Mouse (Mus musculus) midbrain, embryonic 11.5 days (tissue): ENCODE results near the gene Rpgrip1. TPM values are rescaled to one million over a fixed set of nuclear protein-coding genes. Genes with fewer than 3 reads are reported as not detected.

Experiments used
- ATAC-seq: fragments of 200-750 bp; cut with Nextera tagmentation; 2 replicates; pipeline ENCODE4 v1.8.0; 2017; ENCODE audit warnings: moderate TSS enrichment, moderate library complexity; ENCODE audit not compliant: low FRiP score
- DNase-seq: peaks from one replicate; pipeline ENCODE4 v3.0.0; 2015; ENCODE audit warnings: low spot score; ENCODE audit errors: missing footprints
- H3K27ac ChIP-seq: fragments of 300-500 bp; sonication (generic); 2 replicates; pipeline ENCODE4 v1.5.1; 2014; ENCODE audit warnings: low read depth, low read length
- H3K27me3 ChIP-seq: fragments of 300-500 bp; sonication (generic); 2 replicates; pipeline ENCODE4 v1.6.1; 2014; ENCODE audit warnings: mild to moderate bottlenecking, low read length, moderate library complexity, mixed read lengths; ENCODE audit not compliant: control insufficient read depth, insufficient read depth
- H3K36me3 ChIP-seq: fragments of 300-500 bp; sonication (generic); 2 replicates; pipeline ENCODE4 v1.6.1; 2014; ENCODE audit warnings: mild to moderate bottlenecking, low read length, moderate library complexity, mixed read lengths; ENCODE audit not compliant: control insufficient read depth, insufficient read depth
- H3K4me1 ChIP-seq: fragments of 300-500 bp; sonication (generic); 2 replicates; pipeline ENCODE4 v1.6.1; 2014; ENCODE audit warnings: low read length; ENCODE audit not compliant: control insufficient read depth, insufficient read depth
- H3K4me2 ChIP-seq: fragments of 300-500 bp; sonication (generic); 2 replicates; pipeline ENCODE4 v1.6.1; 2014; ENCODE audit warnings: mild to moderate bottlenecking, moderate library complexity
- H3K4me3 ChIP-seq: fragments of 300-500 bp; sonication (generic); 2 replicates; pipeline ENCODE4 v1.5.1; 2014; ENCODE audit warnings: low read depth, low read length
- H3K9ac ChIP-seq: fragments of 300-500 bp; sonication (generic); 2 replicates; pipeline ENCODE4 v1.6.1; 2014; ENCODE audit warnings: low read length
- H3K9me3 ChIP-seq: fragments of 300-500 bp; sonication (generic); 2 replicates; pipeline ENCODE4 v1.6.1; 2016; ENCODE audit warnings: low read length; ENCODE audit not compliant: control insufficient read depth
- WGBS: fragments of 180-500 bp; shearing (Covaris S2); extraction: QIAGEN DNeasy Blood & Tissue Kit; methylation state at CpG from one replicate; pipeline ENCODE4 v1.1.7; 2014; 5-methylcytosine and 5-hydroxymethylcytosine counted together
- polyA plus RNA-seq: library from polyadenylated mRNA; unstranded; fragments of >200 nt; fragmentation: Nextera tagmentation; extraction: Ambion mirVana; gene quantifications from 2 replicates; pipeline ENCODE4 v1.2.1, GENCODE M21; 2014

The Rpgrip1 gene
- polyA plus RNA-seq, 1 experiment from 2014 or later: 105 TPM

GRCm38 (mm10) chr14:52099563-52099962 is 10.9 kb upstream of the Rpgrip1 start:
- peaks cover 6% of the 10 kb centered on the region; the same call in 1 of the 2 replicates for H3K36me3 ChIP-seq
- no peak overlapping the region for H3K4me2 ChIP-seq
- no peaks in the 10 kb centered on the region for H3K27me3 ChIP-seq
- H3K9ac ChIP-seq: no peak overlapping the region
- H3K4me3 ChIP-seq: no peak overlapping the region
- 84% methylated on average over 2 of the region's 2 CpGs for WGBS
- no peaks in the 10 kb centered on the region for H3K9me3 ChIP-seq
- no peak overlapping the region for H3K27ac ChIP-seq
- DNase-seq: no peak
- H3K4me1 ChIP-seq: peaks cover 12% of the 10 kb centered on the region
- ATAC-seq: no peak

- no peak overlapping the region for H3K9ac ChIP-seq
- H3K27ac ChIP-seq: no peak overlapping the region
- H3K27me3 ChIP-seq: no peaks in the 10 kb centered on the region
- H3K4me3 ChIP-seq: no peak overlapping the region
- DNase-seq: no peak
- WGBS: 83% methylated on average over 5 of the region's 5 CpGs
- peaks cover 6% of the 10 kb centered on the region; the same call in 1 of the 2 replicates for H3K36me3 ChIP-seq
- H3K4me1 ChIP-seq: peaks cover 12% of the 10 kb centered on the region
- ATAC-seq: no peak
- peak overlapping the region; percentile 17; the same call in 1 of the 2 replicates for H3K4me2 ChIP-seq
- no peaks in the 10 kb centered on the region for H3K9me3 ChIP-seq
Measured at GRCm38 (mm10) chr14:52100170-52100960, 10.1 kb upstream of the Rpgrip1 start.

- ATAC-seq (no peak), DNase-seq (no peak)
- H3K36me3 ChIP-seq: peaks cover 6% of the 10 kb centered on the region; the same call in 1 of the 2 replicates
- no peak overlapping the region for H3K27ac ChIP-seq
- H3K4me3 ChIP-seq: peak overlapping the region; percentile 84; the same call in 1 of the 2 replicates
- WGBS: 95% methylated on average over 1 of the region's 1 CpGs
- H3K4me1 ChIP-seq: peaks cover 12% of the 10 kb centered on the region
- H3K9me3 ChIP-seq: no peaks in the 10 kb centered on the region
- no peak overlapping the region for H3K9ac ChIP-seq
- H3K4me2 ChIP-seq: peak overlapping the region; percentile 48
- no peaks in the 10 kb centered on the region for H3K27me3 ChIP-seq
Measured at GRCm38 (mm10) chr14:52101285-52102157, 9.0 kb upstream of the Rpgrip1 start.

DNA sequence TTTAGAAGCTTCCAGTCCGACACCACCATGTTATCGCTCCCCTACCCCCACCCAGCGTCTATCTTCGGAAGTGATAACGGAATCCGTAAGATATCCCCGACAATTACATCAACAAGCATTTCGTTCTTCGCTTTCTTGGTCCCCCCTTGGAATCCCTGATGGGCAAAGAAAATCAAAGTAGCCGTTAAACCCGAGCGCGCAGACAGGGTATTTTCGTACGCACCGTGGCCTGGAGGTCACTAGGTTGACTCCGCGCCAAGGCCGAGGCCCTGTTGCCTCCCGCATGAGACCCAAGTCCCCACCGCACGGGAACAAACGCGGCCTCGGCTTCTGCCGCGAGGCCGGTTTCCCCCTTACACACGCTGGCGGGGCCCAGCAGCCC is 7.0 kb upstream of the Rpgrip1 start:
- H3K4me2 ChIP-seq: peak overlapping the region; percentile 48
- H3K27ac ChIP-seq: peak overlapping the region; percentile 84
- DNase-seq (no peak), ATAC-seq (peak; percentile 45)
- H3K27me3 ChIP-seq: no peaks in the 10 kb centered on the region
- H3K4me3 ChIP-seq: peak overlapping the region; percentile 84
- H3K9ac ChIP-seq: peak overlapping the region; percentile 95
- no peaks in the 10 kb centered on the region for H3K9me3 ChIP-seq
- under 1% methylated on average over 30 of the region's 30 CpGs for WGBS
- 0 out of 2 replicates have a peak, but pooled peaks cover 2% of the 10 kb centered on the region for H3K36me3 ChIP-seq
- H3K4me1 ChIP-seq: peaks cover 12% of the 10 kb centered on the region

DNA sequence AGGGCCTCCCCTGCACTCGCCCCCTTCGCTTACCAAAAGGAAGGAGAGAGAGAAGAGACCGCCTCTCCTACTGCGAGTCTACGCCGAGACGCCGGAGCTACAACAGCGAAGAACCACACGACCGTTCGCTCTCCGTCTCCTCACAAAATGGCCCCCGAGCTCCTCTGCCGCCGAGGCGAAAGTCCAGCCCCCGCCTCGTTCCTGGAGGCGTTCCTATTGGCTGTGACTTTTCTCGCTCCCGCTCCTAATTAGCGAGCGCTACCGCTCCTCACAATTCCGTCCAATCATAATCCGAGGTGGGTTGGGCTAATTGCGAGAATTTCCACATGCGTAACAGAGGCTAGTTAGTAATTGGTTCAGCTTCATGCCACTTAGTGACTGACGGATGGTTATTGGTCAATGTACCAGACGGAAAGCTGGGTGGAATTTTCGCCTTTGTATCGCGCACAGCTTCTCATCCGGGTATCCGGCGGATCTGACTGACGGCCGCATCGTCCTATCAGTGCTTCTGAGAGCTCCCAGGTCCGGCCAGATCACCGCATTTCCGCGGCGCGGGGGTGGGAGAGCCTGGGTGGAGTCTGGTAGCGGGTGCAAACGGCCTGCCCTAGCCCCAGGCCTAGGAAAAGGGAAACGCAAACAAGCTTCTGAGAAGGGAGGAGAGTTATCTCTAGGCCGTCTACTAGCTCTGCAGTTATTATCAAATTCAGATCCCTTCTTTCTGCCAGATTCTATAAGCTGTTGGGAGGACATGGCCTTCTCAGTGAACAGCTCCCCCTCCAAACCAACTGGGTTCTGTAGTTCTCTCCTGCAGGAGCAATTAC is 6.4 kb upstream of the Rpgrip1 start, which contains the start of gene Hnrnpc:
Gene Hnrnpc (minus strand): TSS at position 173 of the 821 bp plus-strand sequence.
- Histone ChIP-seq H3K4me1 (peaks cover 12% of the 10 kb centered on the region), H3K27ac (peak within 1 kb of the TSS; percentile 86), H3K9ac (peak within 1 kb of the TSS; percentile 95), H3K4me2 (peak within 1 kb of the TSS; percentile 62), H3K36me3 (0 out of 2 replicates have a peak, but pooled peaks cover 2% of the 10 kb centered on the region), H3K9me3 (no peaks in the 10 kb centered on the region), H3K27me3 (no peaks in the 10 kb centered on the region), H3K4me3 (peak within 1 kb of the TSS; percentile 84)
- DNase-seq (peak; percentile 100), ATAC-seq (peak; percentile 98)
- WGBS: under 1% methylated on average over 50 of the region's 50 CpGs

GRCm38 (mm10) chr14:52104677-52105285 is 5.7 kb upstream of the Rpgrip1 start:
- Histone ChIP-seq H3K4me2 (peak overlapping the region; percentile 62), H3K4me3 (peak overlapping the region; percentile 32), H3K9me3 (no peaks in the 10 kb centered on the region), H3K9ac (peak overlapping the region; percentile 60), H3K4me1 (peaks cover 12% of the 10 kb centered on the region), H3K27me3 (no peaks in the 10 kb centered on the region), H3K36me3 (0 out of 2 replicates have a peak, but pooled peaks cover 2% of the 10 kb centered on the region), H3K27ac (peak overlapping the region; percentile 86)
- WGBS: 43% methylated on average over 7 of the region's 7 CpGs
- DNase-seq (no peak), ATAC-seq (no peak)

DNA sequence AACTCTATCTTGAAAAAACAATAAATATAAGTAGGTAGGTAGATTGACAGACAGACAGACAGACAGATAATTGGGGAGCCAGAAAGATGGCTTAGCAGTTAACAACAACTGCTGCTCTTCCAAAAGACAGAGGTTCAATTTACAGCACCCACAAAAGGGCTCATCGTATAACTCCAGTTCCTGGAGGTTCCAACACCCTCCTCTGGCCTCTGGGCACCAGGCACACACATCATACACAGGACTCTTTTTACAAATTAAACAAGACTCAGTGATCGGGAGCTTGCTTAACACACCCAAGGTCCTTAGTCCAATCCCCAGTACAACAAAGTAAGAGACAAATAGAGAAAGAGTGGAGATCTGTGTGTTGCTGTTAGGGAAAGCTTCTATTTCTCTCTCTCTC is 5.2 kb upstream of the Rpgrip1 start:
- ATAC-seq: no peak

DNA sequence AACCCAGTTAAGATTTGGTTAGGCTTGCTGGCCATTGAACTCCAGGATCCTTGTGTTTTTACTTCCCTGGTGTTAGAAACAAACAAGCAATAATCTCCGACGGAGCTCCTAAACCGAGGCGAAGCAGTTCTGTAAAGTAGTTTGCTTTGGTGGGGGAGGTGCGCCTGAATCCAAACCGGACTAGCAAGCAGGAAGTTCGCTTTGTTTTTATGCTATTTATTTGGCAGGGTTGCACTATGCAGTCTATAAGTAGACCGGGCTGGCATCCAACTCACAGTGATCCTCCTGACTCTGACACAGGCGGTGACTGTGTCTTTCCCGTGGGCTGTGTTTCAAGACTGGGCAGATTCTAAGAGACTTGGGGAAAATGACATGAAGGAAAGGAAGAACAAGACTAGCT is 3.8 kb upstream of the Rpgrip1 start:
- Histone ChIP-seq H3K4me1 (peaks cover 6% of the 10 kb centered on the region; the same call in 1 of the 2 replicates), H3K27me3 (no peaks in the 10 kb centered on the region), H3K9me3 (no peaks in the 10 kb centered on the region), H3K4me3 (no peak overlapping the region), H3K27ac (no peak overlapping the region), H3K36me3 (0 out of 2 replicates have a peak, but pooled peaks cover 2% of the 10 kb centered on the region), H3K9ac (no peak overlapping the region), H3K4me2 (no peak overlapping the region)
- 32% methylated on average over 10 of the region's 10 CpGs for WGBS
- DNase-seq (no peak), ATAC-seq (no peak)

More for the DNA sequence above, 5.2 kb upstream of the Rpgrip1 start:
- H3K27me3 ChIP-seq: no peaks in the 10 kb centered on the region
- H3K36me3 ChIP-seq: 0 out of 2 replicates have a peak, but pooled peaks cover 2% of the 10 kb centered on the region
- H3K9ac ChIP-seq: no peak overlapping the region
- no peak for DNase-seq
- no peak overlapping the region for H3K27ac ChIP-seq
- H3K9me3 ChIP-seq: no peaks in the 10 kb centered on the region
- WGBS: 91% methylated on average over 2 of the region's 2 CpGs
- peaks cover 12% of the 10 kb centered on the region for H3K4me1 ChIP-seq
- H3K4me2 ChIP-seq: no peak overlapping the region
- no peak overlapping the region for H3K4me3 ChIP-seq
